8 mouse cellular contexts compared by ENCODE assay signal in the genomic region with DNA sequence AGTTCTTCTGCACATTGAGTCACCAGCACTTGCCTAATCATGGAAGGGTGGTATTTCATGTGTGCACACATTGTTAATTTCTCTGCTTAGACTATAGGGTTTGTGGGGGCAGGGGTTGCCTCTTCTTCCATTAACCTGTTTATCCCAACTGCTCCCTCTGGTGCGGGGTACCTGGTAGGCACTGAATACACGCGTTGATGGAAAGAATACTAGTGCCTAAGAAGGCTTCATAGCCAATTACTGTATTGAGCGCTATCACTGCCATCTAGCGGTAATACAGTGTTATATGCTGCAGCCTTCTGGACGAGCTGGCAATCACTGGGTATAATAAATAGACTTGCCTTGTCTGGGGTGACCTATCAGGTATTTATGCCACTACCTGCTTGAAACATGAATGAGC.
DNase-seq lines count a peak whose midpoint lies in the region; ATAC-seq and TF ChIP-seq lines count a peak whose summit lies in the region.

No protein-coding gene starts in this region.

- no peak for TF ChIP-seq POLR2A in cerebellum, adult 2 months (IDR thresholded peaks at IDR 0.05; ENCODE audit: borderline replicate concordance, insufficient read depth, low read length)

- WGBS in cerebellum, adult 2 months, result under 1% methylated on average over 6 of the region's 6 CpGs
- under 1% methylated on average over 6 of the region's 6 CpGs for WGBS in lung, embryonic 14.5 days

- H3K4me3 ChIP-seq in cerebellum, adult 2 months (replicated peaks; ENCODE audit: insufficient read depth, low read depth, low read length), result no peak overlapping the region
- H3K4me3 ChIP-seq in lung, embryonic 14.5 days (ENCODE audit: low read depth, low read length), result no peak overlapping the region

- H3K27ac ChIP-seq in cerebellum, adult 2 months (ENCODE audit: insufficient read depth, low read length), result no peak overlapping the region
- H3K27ac ChIP-seq in lung, embryonic 14.5 days (ENCODE audit: low read depth), result no peak overlapping the region

- no peak overlapping the region for H3K4me2 ChIP-seq in lung, embryonic 14.5 days

- H3K9ac ChIP-seq in lung, embryonic 14.5 days, result no peak overlapping the region

- H3K9me3 ChIP-seq in lung, embryonic 14.5 days (ENCODE audit: low read depth, low read length), result no peaks in the 10 kb centered on the region

- H3K27me3 ChIP-seq in cerebellum, adult 2 months (ENCODE audit: control insufficient read depth, insufficient read depth, low read length), result no peaks in the 10 kb centered on the region
- H3K27me3 ChIP-seq in lung, embryonic 14.5 days (ENCODE audit: insufficient read depth, low read length), result no peaks in the 10 kb centered on the region

- TF ChIP-seq CTCF in cerebellum, adult 2 months (IDR thresholded peaks at IDR 0.05; ENCODE audit: borderline replicate concordance, insufficient read depth, low read depth, low read length), result peak; percentile 77
- TF ChIP-seq CTCF in lung, embryonic 14.5 days (IDR thresholded peaks at IDR 0.05; ENCODE audit: low read depth), result peak; percentile 92

- H3K4me1 ChIP-seq in cerebellum, adult 2 months (ENCODE audit: control insufficient read depth, insufficient read depth, low read length), result no peaks in the 10 kb centered on the region
- no peaks in the 10 kb centered on the region for H3K4me1 ChIP-seq in lung, embryonic 14.5 days (ENCODE audit: insufficient read depth)

- DNase-seq in Muller cell, postnatal 12 days (ENCODE audit: inconsistent ontology term), result peak; percentile 83
- peak; percentile 71 to 83 for DNase-seq in cerebellum, adult 2 months
- peak; percentile 70 to 73 for DNase-seq in layer of hippocampus, adult 8-10 months (ENCODE audit: low spot score in 2 of 2)
- peak; percentile 96 for DNase-seq in lung, embryonic 14.5 days
- peak; percentile 72 for DNase-seq in retina, adult 2 months (ENCODE audit: low read depth, low spot score)
- DNase-seq in thymus, postnatal 25 days, result peak; percentile 74

- no peaks in the 10 kb centered on the region for H3K36me3 ChIP-seq in lung, embryonic 14.5 days (ENCODE audit: insufficient read depth)

- peak; percentile 96 for ATAC-seq in frontal cortex, adult (ENCODE audit: low TSS enrichment)
- ATAC-seq in hematopoietic stem cell, adult 5-6 weeks (replicated peaks in 1 of 2; ENCODE audit: insufficient read depth in 1 of 2, low FRiP score in 2 of 2, low TSS enrichment in 1 of 2, low read depth in 1 of 2, poor library complexity in 2 of 2, severe bottlenecking in 2 of 2), result peak; percentile 93 to 96
- peak; percentile 85 for ATAC-seq in lung, embryonic 14.5 days (ENCODE audit: insufficient read depth)
